Mouse (Mus musculus): Measurements from ENCODE around the gene Brpf3.

DNA sequence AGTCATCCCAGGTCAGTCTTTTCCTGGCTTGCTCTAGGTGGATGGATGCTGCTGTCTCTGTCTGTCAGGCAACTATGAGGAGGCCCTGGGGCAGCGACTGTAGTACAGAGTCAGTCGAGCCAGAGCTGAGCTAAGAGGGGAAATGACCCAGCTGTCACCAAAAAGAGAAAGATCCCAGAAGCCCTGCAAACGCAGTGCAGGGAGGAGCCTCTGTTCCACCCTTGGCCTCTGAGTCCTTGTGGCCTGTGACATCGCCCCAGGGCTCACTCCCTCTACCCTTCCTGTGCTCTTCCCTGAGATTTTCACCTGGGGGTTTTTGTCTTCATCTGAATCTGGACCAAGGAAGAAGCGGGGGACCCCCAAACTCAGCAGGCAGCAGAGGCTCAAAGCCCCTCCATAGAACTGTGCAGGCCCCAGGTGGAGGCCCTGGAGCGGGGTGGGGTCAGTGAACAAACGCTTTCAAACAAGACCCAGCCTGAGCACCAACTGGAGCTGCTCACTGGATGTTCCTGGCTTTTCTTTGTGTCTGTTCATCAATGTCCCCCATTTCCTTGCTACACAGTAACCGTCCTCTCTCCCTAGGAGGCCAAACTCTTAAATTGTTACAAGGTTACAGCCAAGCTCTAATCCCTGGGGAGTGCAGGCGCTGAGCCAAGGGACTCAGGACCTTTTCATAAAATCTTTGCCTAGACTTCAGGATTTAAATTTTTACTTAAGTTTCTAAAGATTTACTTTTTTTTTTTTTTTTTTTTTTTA lies 19.4 kb upstream of the Brpf3 start:
- TF ChIP-seq BHLHE40 (IDR thresholded peaks at IDR 0.05; ENCODE audit: low read depth, low read length) (no peak), CTCF (conservative IDR thresholded peaks at IDR 0.05 in 1 of 2, IDR thresholded peaks at IDR 0.05 in 1 of 2; ENCODE audit: low read depth in 2 of 2, low read length in 2 of 2) (no peak), PAX5 (IDR thresholded peaks at IDR 0.05; ENCODE audit: low read length) (no peak), CHD2 (IDR thresholded peaks at IDR 0.05; ENCODE audit: low read length) (no peak), POLR2A (IDR thresholded peaks at IDR 0.05; ENCODE audit: low read depth, low read length) (no peak), POLR2AphosphoS2 (IDR thresholded peaks at IDR 0.05; ENCODE audit: low read depth, low read length) (no peak), NELFE (IDR thresholded peaks at IDR 0.05; ENCODE audit: low read depth, low read length) (no peak), TCF12 (IDR thresholded peaks at IDR 0.05; ENCODE audit: low read depth, low read length) (no peak), USF1 (IDR thresholded peaks at IDR 0.05; ENCODE audit: low read depth, low read length) (no peak), EP300 (IDR thresholded peaks at IDR 0.05; ENCODE audit: low read length) (no peak), MEF2A (IDR thresholded peaks at IDR 0.05; ENCODE audit: borderline replicate concordance, low read depth, low read length) (no peak), JUN (IDR thresholded peaks at IDR 0.05; ENCODE audit: insufficient read depth, low read depth, low read length) (no peak), MAX (IDR thresholded peaks at IDR 0.05; ENCODE audit: low read length) (no peak), MAZ (IDR thresholded peaks at IDR 0.05; ENCODE audit: low read depth, low read length) (no peak)
